Mouse (Mus musculus) lung, postnatal 0 days (tissue): ENCODE data around the gene Rpn1.

Experiments
- CTCF ChIP-seq: IDR thresholded peaks from 2 replicates; pipeline ENCODE4 v1.5.1; 2016; ENCODE audit warnings: antibody characterized with exemption, mild to moderate bottlenecking
- EP300 ChIP-seq: IDR thresholded peaks from 2 replicates; pipeline ENCODE4 v1.6.1; 2016; ENCODE audit warnings: antibody characterized with exemption, mild to moderate bottlenecking, control low read depth

DNA sequence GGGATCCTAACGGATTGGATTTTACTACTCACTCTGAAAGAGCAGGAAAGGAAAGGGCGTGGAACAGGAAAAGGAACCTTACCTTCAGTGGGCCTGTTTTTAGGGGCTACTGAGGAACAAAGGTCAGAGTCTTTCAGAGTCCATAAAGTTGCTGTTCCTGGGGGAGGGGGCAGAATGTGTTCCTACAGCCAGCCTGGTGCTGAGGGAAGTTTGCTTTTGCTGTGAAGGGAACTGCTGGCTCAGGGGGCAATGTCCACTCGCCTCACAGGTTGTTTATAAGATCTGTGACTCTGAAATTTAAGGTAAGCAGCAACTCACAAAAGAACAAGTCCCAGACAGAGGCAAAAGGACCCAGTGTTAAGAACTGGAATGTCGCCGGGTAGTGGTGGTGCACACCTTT, 13.1 kb upstream of the Rpn1 start:
- TF ChIP-seq CTCF (no peak), EP300 (no peak)
